Mouse (Mus musculus): Measurements from ENCODE around the gene Exoc7.

Gene Exoc7

GRCm38 (mm10) chr11:116239797-116240196 is 67.2 kb downstream of the Exoc7 start:
- no peak for DNase-seq (ENCODE audit: low spot score)

Data from adipocyte (in vitro differentiated cells).